Mouse (Mus musculus): Measurements from ENCODE around the gene Plxna2.

DNA sequence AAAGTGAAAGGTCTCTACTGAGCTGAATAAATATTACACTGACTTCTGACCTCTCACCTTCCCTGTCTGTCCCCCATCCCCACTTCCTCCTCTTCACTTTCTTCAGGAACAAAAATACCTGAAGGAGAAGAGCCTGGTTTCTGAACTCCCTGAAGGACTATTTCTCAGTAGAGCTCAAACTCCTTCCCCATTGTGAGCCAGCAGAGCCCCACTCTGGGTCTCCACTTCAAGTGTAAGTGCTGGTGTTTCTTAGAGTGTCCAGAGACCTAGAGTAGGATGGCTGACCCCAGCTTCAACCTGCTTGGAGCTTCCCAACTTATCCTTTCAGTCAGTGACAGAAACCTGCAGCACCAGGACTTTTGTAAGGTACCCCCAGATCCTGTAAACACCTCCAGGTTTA is 9.3 kb downstream of the Plxna2 start:
- TF ChIP-seq POLR2A (IDR thresholded peaks at IDR 0.05; ENCODE audit: extremely low read depth, insufficient read depth, low read length) (no peak), CTCF (IDR thresholded peaks at IDR 0.05; ENCODE audit: extremely low read depth, insufficient read depth, low read length) (no peak)

All from cortical plate, adult 2 months (tissue).